Mouse (Mus musculus): ENCODE data around the gene Sulf2. TPM values are rescaled to one million over a fixed set of nuclear protein-coding genes. Genes with fewer than 3 reads are reported as not detected.
"Not testable (repeated sequence)": the region's sequence is repeated elsewhere in the genome, so short reads cannot be mapped to it uniquely, and the experiment has no call there.

Sulf2 gene
- polyA plus RNA-seq, 1 experiment from 2014 or later = 68.4 TPM

- H3K27ac ChIP-seq (ENCODE audit: low read length) = no peak overlapping the region
- WGBS = 73% methylated on average over 8 of the region's 8 CpGs
Measured at GRCm38 (mm10) chr2:166190816-166191215, 35.4 kb upstream of the Sulf2 start.

GRCm38 (mm10) chr2:166189191-166189590, 33.7 kb upstream of the Sulf2 start:
- no peaks in the 10 kb centered on the region for H3K27me3 ChIP-seq (replicated peaks; ENCODE audit: control insufficient read depth, insufficient read depth, low read length)
- ATAC-seq = no peak
- peaks cover 37% of the 10 kb centered on the region for H3K4me1 ChIP-seq (ENCODE audit: control insufficient read depth, insufficient read depth, low read length)
- no peak overlapping the region for H3K4me3 ChIP-seq (ENCODE audit: low read length)
- no peak overlapping the region for H3K4me2 ChIP-seq (ENCODE audit: low read depth, low read length)
- no peak overlapping the region for H3K9ac ChIP-seq (ENCODE audit: low read depth, low read length)
- H3K27ac ChIP-seq (ENCODE audit: low read length) = no peak overlapping the region
- no peaks in the 10 kb centered on the region for H3K9me3 ChIP-seq (ENCODE audit: control insufficient read depth, low read length)
- H3K36me3 ChIP-seq (ENCODE audit: control insufficient read depth, insufficient read depth, low read length) = no peaks in the 10 kb centered on the region
- 95% methylated on average over 11 of the region's 11 CpGs for WGBS

More at GRCm38 (mm10) chr2:166190816-166191215, 35.4 kb upstream of the Sulf2 start:
- H3K4me3 ChIP-seq (ENCODE audit: low read length) = no peak overlapping the region
- H3K27me3 ChIP-seq (replicated peaks; ENCODE audit: control insufficient read depth, insufficient read depth, low read length) = no peaks in the 10 kb centered on the region
- no peak overlapping the region for H3K4me2 ChIP-seq (ENCODE audit: low read depth, low read length)
- no peak for ATAC-seq
- H3K9ac ChIP-seq (ENCODE audit: low read depth, low read length) = no peak overlapping the region
- H3K36me3 ChIP-seq (ENCODE audit: control insufficient read depth, insufficient read depth, low read length) = no peaks in the 10 kb centered on the region
- H3K9me3 ChIP-seq (ENCODE audit: control insufficient read depth, low read length) = no peaks in the 10 kb centered on the region
- H3K4me1 ChIP-seq (ENCODE audit: control insufficient read depth, insufficient read depth, low read length) = peaks cover 36% of the 10 kb centered on the region

DNA sequence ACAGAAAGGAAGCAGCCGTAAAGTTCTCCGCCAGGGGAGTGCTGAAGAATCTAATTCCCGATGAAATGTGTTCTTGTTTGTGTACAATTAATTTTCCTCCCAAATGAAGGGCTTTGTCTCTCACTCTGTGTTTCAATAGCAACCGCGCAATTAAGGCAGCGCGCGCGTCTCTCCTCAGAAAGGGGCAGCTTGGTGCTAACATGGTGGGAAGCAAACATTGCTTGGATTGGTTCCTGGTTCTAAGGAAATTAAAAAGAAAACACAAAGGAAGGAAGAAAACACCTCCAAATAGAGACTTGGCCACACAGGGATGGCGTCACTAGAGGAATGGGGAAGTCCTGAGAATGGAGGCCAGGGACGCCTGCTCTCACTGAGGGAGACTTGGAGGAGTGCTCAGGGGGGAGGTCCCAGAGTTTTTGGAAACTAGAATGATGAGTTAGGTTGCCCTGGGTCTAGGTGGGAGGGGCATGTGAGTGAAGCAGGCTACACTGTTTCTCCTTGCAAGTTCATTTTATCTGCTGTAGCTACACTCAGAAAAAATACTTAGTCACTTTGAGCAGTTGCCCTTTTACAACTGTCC, 32.5 kb upstream of the Sulf2 start:
- H3K4me2 ChIP-seq (ENCODE audit: low read depth, low read length); H3K36me3 ChIP-seq (ENCODE audit: control insufficient read depth, insufficient read depth, low read length); H3K27me3 ChIP-seq (replicated peaks; ENCODE audit: control insufficient read depth, insufficient read depth, low read length); H3K9ac ChIP-seq (ENCODE audit: low read depth, low read length); H3K9me3 ChIP-seq (ENCODE audit: control insufficient read depth, low read length); H3K4me3 ChIP-seq (ENCODE audit: low read length); ATAC-seq: not testable (repeated sequence)
- H3K27ac ChIP-seq (ENCODE audit: low read length) = peak overlapping the region; percentile 39; the same call in 1 of the 2 replicates
- H3K4me1 ChIP-seq (ENCODE audit: control insufficient read depth, insufficient read depth, low read length) = peaks cover 36% of the 10 kb centered on the region
- 59% methylated on average over 8 of the region's 11 CpGs for whole genome bisulfite sequencing

GRCm38 (mm10) chr2:166187319-166187718, 31.9 kb upstream of the Sulf2 start:
- not testable (repeated sequence) for H3K4me2 ChIP-seq (ENCODE audit: low read depth, low read length); H3K36me3 ChIP-seq (ENCODE audit: control insufficient read depth, insufficient read depth, low read length); H3K9me3 ChIP-seq (ENCODE audit: control insufficient read depth, low read length); ATAC-seq; H3K4me3 ChIP-seq (ENCODE audit: low read length); H3K9ac ChIP-seq (ENCODE audit: low read depth, low read length); H3K27me3 ChIP-seq (replicated peaks; ENCODE audit: control insufficient read depth, insufficient read depth, low read length)
- Histone ChIP-seq H3K27ac (ENCODE audit: low read length) (peak overlapping the region; percentile 50), H3K4me1 (ENCODE audit: control insufficient read depth, insufficient read depth, low read length) (peaks cover 32% of the 10 kb centered on the region)
- WGBS = 35% methylated on average over 6 of the region's 8 CpGs

- peak overlapping the region; percentile 50 for H3K27ac ChIP-seq (ENCODE audit: low read length)
- 67% methylated on average over 16 of the region's 16 CpGs for WGBS
- H3K9me3 ChIP-seq (ENCODE audit: control insufficient read depth, low read length) = no peaks in the 10 kb centered on the region
- no peaks in the 10 kb centered on the region for H3K27me3 ChIP-seq (replicated peaks; ENCODE audit: control insufficient read depth, insufficient read depth, low read length)
- peak; percentile 89 for ATAC-seq
- H3K4me2 ChIP-seq (ENCODE audit: low read depth, low read length) = peak overlapping the region; percentile 11; the same call in 1 of the 2 replicates
- H3K4me3 ChIP-seq (ENCODE audit: low read length) = no peak overlapping the region
- H3K36me3 ChIP-seq (ENCODE audit: control insufficient read depth, insufficient read depth, low read length) = no peaks in the 10 kb centered on the region
- H3K9ac ChIP-seq (ENCODE audit: low read depth, low read length) = peak overlapping the region; percentile 8; the same call in 1 of the 2 replicates
- peaks cover 32% of the 10 kb centered on the region for H3K4me1 ChIP-seq (ENCODE audit: control insufficient read depth, insufficient read depth, low read length)
Measured at GRCm38 (mm10) chr2:166186244-166186948, 30.9 kb upstream of the Sulf2 start.

DNA sequence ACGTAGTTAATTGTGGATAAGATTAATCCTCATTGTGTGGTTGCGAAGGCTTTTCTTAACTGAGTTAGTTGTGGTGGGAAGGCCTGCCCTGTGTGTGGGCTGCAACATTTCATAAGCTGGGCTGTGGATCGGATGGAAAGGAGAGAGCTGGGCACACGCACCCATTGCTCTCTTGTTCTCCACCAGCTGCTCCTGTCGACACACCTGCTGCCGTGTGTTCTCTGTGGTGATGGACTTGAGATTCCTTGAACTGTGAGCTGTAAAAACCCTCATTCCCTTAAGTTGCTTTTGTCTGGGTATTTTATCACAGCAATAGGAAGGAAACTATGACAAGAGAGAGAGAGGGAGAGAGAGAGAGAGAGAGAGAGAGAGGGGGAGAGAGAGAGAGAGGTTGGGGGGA, 30.3 kb upstream of the Sulf2 start:
- no peak overlapping the region for H3K9ac ChIP-seq (ENCODE audit: low read depth, low read length)
- H3K27me3 ChIP-seq (replicated peaks; ENCODE audit: control insufficient read depth, insufficient read depth, low read length) = no peaks in the 10 kb centered on the region
- no peak overlapping the region for H3K4me3 ChIP-seq (ENCODE audit: low read length)
- H3K27ac ChIP-seq (ENCODE audit: low read length) = peak overlapping the region; percentile 50
- no peaks in the 10 kb centered on the region for H3K9me3 ChIP-seq (ENCODE audit: control insufficient read depth, low read length)
- peak; percentile 32 for ATAC-seq
- H3K4me2 ChIP-seq (ENCODE audit: low read depth, low read length) = no peak overlapping the region
- H3K4me1 ChIP-seq (ENCODE audit: control insufficient read depth, insufficient read depth, low read length) = peaks cover 34% of the 10 kb centered on the region
- H3K36me3 ChIP-seq (ENCODE audit: control insufficient read depth, insufficient read depth, low read length) = no peaks in the 10 kb centered on the region
- 70% methylated on average over 6 of the region's 6 CpGs for WGBS

GRCm38 (mm10) chr2:166184417-166184816, 29.0 kb upstream of the Sulf2 start:
- no peak for ATAC-seq
- Histone ChIP-seq H3K27me3 (replicated peaks; ENCODE audit: control insufficient read depth, insufficient read depth, low read length) (no peaks in the 10 kb centered on the region), H3K9ac (ENCODE audit: low read depth, low read length) (no peak overlapping the region), H3K4me2 (ENCODE audit: low read depth, low read length) (no peak overlapping the region), H3K27ac (ENCODE audit: low read length) (no peak overlapping the region), H3K36me3 (ENCODE audit: control insufficient read depth, insufficient read depth, low read length) (no peaks in the 10 kb centered on the region), H3K4me1 (ENCODE audit: control insufficient read depth, insufficient read depth, low read length) (peaks cover 41% of the 10 kb centered on the region), H3K9me3 (ENCODE audit: control insufficient read depth, low read length) (no peaks in the 10 kb centered on the region), H3K4me3 (ENCODE audit: low read length) (no peak overlapping the region)
- WGBS = 68% methylated on average over 6 of the region's 6 CpGs

DNA sequence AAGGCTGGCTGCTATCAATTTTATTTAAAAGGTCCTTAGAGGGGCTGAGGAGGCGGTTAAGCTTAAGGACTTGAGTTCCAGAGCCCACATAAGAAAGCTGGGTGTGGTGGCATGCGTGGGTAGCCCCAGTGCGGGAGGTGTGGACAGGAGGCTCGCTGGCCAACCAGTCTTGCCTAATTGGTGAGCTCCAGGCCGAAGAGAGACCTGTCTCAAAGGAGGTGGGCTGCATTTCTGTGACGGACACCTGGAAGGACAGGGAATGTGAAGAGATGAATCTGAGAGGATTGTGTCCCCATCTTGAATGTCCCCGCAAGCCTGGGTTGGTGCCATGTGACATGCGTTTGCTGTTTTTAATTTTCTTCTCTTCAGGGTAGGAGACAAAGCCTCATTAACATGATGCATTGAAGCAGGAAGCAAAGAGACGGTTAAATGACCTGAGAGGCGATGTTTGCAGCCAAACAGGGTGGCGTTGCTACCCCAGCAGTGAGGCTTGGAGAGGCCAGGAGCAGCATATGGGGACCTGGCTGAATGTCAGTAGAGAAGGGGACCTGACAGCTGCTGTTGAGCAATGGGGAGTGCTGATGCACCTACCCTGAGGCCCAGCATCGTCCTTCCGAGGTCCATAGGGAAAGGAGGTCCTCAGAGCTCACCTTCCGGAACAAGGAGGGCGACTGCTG, 26.7 kb upstream of the Sulf2 start:
- Histone ChIP-seq H3K27ac (ENCODE audit: low read length) (no peak overlapping the region), H3K9ac (ENCODE audit: low read depth, low read length) (no peak overlapping the region), H3K4me2 (ENCODE audit: low read depth, low read length) (no peak overlapping the region), H3K4me3 (ENCODE audit: low read length) (no peak overlapping the region), H3K27me3 (replicated peaks; ENCODE audit: control insufficient read depth, insufficient read depth, low read length) (no peaks in the 10 kb centered on the region), H3K4me1 (ENCODE audit: control insufficient read depth, insufficient read depth, low read length) (peaks cover 41% of the 10 kb centered on the region), H3K9me3 (ENCODE audit: control insufficient read depth, low read length) (no peaks in the 10 kb centered on the region), H3K36me3 (ENCODE audit: control insufficient read depth, insufficient read depth, low read length) (no peaks in the 10 kb centered on the region)
- ATAC-seq = no peak
- WGBS = 86% methylated on average over 15 of the region's 15 CpGs

DNA sequence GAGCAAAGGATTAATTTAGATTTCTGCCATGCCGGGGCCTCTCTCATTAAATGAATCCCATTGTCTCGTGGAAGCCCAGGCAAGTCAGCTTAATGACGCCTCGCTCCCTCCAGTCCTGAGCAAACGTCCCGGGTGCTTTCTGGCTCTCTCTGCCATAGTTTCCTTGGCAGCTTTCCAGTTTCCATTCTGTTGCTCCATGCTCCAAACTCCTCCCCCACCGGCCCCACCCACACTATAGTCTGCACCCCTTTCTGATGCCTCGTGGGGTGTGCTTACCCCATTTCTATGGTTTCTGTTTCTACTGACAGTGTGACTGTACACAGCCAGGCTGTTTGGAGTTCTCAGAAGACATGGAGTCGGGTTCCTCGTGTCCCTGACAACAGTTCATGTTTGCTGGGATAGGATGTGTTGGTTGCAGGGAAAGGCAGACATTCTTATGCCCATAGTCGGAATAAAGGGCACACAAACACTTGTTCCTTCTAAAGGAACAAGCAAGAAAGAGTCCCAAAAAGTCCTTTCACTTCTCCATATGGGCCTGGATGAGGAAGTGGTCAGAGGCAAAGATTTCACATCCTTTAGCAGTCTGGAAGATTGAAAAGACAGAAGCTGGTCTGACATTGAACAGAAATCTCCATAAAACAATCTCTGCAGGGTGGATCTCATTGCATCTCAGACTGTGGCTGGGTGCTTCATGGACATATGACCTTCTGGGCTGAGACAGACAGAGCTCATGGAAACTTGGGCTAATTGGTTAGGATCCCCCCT, 25.5 kb upstream of the Sulf2 start:
- Histone ChIP-seq H3K36me3 (ENCODE audit: control insufficient read depth, insufficient read depth, low read length) (no peaks in the 10 kb centered on the region), H3K9me3 (ENCODE audit: control insufficient read depth, low read length) (no peaks in the 10 kb centered on the region), H3K9ac (ENCODE audit: low read depth, low read length) (no peak overlapping the region), H3K4me1 (ENCODE audit: control insufficient read depth, insufficient read depth, low read length) (peaks cover 30% of the 10 kb centered on the region), H3K27me3 (replicated peaks; ENCODE audit: control insufficient read depth, insufficient read depth, low read length) (no peaks in the 10 kb centered on the region), H3K27ac (ENCODE audit: low read length) (peak overlapping the region; percentile 38), H3K4me3 (ENCODE audit: low read length) (no peak overlapping the region), H3K4me2 (ENCODE audit: low read depth, low read length) (no peak overlapping the region)
- WGBS = 20% methylated on average over 11 of the region's 11 CpGs
- peak; percentile 61 for ATAC-seq
